Mouse (Mus musculus): ENCODE data around the gene Slc17a1. TPM values are rescaled to one million over a fixed set of nuclear protein-coding genes. Genes with fewer than 3 reads are reported as not detected.

The Slc17a1 gene
- polyA plus RNA-seq, 1 experiment from 2014 or later: not detected

DNA sequence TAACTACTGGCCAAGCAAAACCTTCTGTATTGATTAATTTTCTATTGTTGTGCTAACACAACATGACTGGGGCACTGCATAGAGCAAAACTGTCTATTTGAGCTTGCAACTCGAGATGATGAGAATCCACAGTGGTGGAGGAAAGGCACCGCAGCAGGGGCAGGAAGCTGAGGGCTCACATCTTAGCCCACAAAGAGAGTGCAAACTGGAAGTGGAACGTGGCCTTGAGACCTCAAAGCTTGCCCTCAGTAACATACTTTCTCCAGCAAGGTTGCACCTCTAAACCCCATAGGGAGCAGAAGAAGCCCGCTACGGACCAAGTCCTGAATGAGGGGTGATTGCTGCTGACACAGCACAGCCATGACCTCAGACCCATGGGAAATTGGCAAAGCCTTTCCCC lies 42.6 kb downstream of the Slc17a1 start:
- H3K4me1 ChIP-seq (replicated peaks; ENCODE audit: control insufficient read depth, insufficient read depth, low read length): no peaks in the 10 kb centered on the region
- no peak overlapping the region for H3K27ac ChIP-seq (ENCODE audit: low read length)
- H3K36me3 ChIP-seq (ENCODE audit: control insufficient read depth, insufficient read depth): no peaks in the 10 kb centered on the region
- no peak overlapping the region for H3K9ac ChIP-seq (replicated peaks; ENCODE audit: low read depth, low read length)
- H3K4me2 ChIP-seq (ENCODE audit: low read length): no peak overlapping the region
- no peaks in the 10 kb centered on the region for H3K9me3 ChIP-seq (ENCODE audit: control insufficient read depth, low read length)
- no peak for ATAC-seq
- H3K27me3 ChIP-seq (replicated peaks; ENCODE audit: control insufficient read depth, insufficient read depth, low read length): no peaks in the 10 kb centered on the region
- 86% methylated on average over 5 of the region's 5 CpGs for WGBS
- no peak overlapping the region for H3K4me3 ChIP-seq (replicated peaks; ENCODE audit: low read length)

DNA sequence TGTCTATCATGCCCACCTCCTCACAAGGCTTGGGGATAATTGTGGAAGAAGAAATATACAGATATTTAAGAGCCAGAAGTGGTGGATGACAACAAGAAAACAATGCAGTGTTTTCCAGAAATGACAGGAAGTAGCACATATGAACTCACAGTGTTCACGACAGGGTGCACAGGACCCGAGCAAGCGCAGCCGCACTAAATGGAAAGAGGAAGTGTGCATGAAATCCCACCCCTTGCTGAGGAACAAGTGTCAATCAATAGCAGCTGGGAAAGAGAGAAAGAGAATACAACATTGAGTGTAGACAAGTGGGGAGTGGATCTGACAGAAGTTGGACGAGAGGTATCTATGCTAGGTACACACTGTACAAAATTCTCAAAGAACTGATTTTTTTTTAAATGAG lies 43.8 kb downstream of the Slc17a1 start:
- H3K4me2 ChIP-seq (ENCODE audit: low read length): no peak overlapping the region
- H3K9me3 ChIP-seq (ENCODE audit: control insufficient read depth, low read length): no peaks in the 10 kb centered on the region
- no peaks in the 10 kb centered on the region for H3K27me3 ChIP-seq (replicated peaks; ENCODE audit: control insufficient read depth, insufficient read depth, low read length)
- WGBS: 91% methylated on average over 5 of the region's 5 CpGs
- no peaks in the 10 kb centered on the region for H3K4me1 ChIP-seq (replicated peaks; ENCODE audit: control insufficient read depth, insufficient read depth, low read length)
- no peak overlapping the region for H3K4me3 ChIP-seq (replicated peaks; ENCODE audit: low read length)
- no peak overlapping the region for H3K27ac ChIP-seq (ENCODE audit: low read length)
- ATAC-seq: no peak
- no peaks in the 10 kb centered on the region for H3K36me3 ChIP-seq (ENCODE audit: control insufficient read depth, insufficient read depth)
- H3K9ac ChIP-seq (replicated peaks; ENCODE audit: low read depth, low read length): no peak overlapping the region

DNA sequence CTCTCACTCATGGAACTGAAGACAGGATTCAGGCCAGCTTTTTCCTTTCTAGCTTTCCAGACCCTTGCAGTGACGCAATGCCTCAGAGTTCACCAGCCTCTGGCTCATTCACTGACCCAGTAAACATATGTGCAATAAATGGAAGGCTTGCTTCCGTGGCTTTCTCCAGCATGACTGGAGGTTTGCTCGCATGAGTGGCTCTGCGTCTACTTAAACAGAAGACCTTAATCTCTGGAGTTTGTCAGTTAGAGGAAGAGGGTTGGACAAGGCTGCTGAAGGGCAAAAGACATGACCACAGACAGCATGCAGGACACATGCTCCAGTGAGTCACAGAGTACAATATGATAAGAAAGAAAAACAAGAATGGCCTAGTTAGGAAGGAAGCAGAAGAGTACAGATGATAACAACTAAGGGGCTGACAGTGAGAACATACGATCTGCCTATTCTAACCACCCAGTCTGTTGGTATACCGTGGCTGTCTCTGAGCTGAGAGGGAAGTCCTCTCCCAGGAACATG lies 46.3 kb downstream of the Slc17a1 start:
- H3K4me3 ChIP-seq (replicated peaks; ENCODE audit: low read length): no peak overlapping the region
- no peak overlapping the region for H3K4me2 ChIP-seq (ENCODE audit: low read length)
- no peak for ATAC-seq
- H3K9ac ChIP-seq (replicated peaks; ENCODE audit: low read depth, low read length): no peak overlapping the region
- H3K4me1 ChIP-seq (replicated peaks; ENCODE audit: control insufficient read depth, insufficient read depth, low read length): no peaks in the 10 kb centered on the region
- H3K36me3 ChIP-seq (ENCODE audit: control insufficient read depth, insufficient read depth): no peaks in the 10 kb centered on the region
- no peak overlapping the region for H3K27ac ChIP-seq (ENCODE audit: low read length)
- no peaks in the 10 kb centered on the region for H3K9me3 ChIP-seq (ENCODE audit: control insufficient read depth, low read length)
- WGBS: 64% methylated on average over 6 of the region's 6 CpGs
- no peaks in the 10 kb centered on the region for H3K27me3 ChIP-seq (replicated peaks; ENCODE audit: control insufficient read depth, insufficient read depth, low read length)

DNA sequence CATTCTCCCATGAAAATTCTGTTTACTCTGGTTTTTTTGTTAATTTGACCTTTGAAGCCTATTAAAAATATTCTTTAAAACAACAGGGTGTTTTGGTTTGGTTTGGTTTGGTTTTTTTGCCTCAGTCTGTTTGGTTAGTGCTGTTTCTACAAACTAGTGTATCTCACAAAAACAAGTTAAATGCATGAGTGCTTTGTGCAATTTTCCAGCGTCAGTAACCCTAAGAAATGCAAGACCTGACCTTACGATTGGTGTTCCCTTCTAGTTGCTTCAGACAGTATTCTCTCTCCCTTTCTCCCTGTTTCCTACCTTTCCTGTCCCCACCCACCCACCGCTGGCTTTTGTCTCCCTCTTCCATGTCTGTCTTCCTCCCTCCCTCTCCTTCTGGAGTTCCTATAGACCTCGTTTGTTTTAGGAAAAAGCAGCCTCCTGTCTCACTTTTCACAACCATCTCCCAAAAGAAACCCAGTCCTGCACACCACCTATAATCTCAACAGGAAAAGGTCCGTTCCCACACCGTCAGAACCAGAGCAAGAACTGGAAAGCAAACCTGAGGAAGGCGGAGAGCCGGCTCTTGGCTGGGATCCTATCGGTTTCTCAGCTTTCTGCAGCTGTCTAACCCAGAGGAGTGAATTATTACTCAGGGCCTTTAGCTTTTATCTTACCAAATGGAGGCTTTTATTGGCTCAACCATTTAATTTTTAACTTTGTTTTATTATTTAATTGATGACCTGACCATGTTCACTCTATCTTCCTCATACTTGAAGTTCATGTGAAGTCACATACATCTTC lies 47.0 kb downstream of the Slc17a1 start, which contains the start of gene Slc17a4:
TSS of gene Slc17a4 (minus strand) at position 634 of the 792 bp plus-strand sequence.
- no peaks in the 10 kb centered on the region for H3K27me3 ChIP-seq (replicated peaks; ENCODE audit: control insufficient read depth, insufficient read depth, low read length)
- H3K4me3 ChIP-seq (replicated peaks; ENCODE audit: low read length): no peak within 1 kb of the TSS
- H3K36me3 ChIP-seq (ENCODE audit: control insufficient read depth, insufficient read depth): no peaks in the 10 kb centered on the region
- no peak within 1 kb of the TSS for H3K4me2 ChIP-seq (ENCODE audit: low read length)
- no peaks in the 10 kb centered on the region for H3K9me3 ChIP-seq (ENCODE audit: control insufficient read depth, low read length)
- H3K9ac ChIP-seq (replicated peaks; ENCODE audit: low read depth, low read length): no peak within 1 kb of the TSS
- no peak for ATAC-seq
- no peak within 1 kb of the TSS for H3K27ac ChIP-seq (ENCODE audit: low read length)
- H3K4me1 ChIP-seq (replicated peaks; ENCODE audit: control insufficient read depth, insufficient read depth, low read length): no peaks in the 10 kb centered on the region
- WGBS: 75% methylated on average over 9 of the region's 9 CpGs

DNA sequence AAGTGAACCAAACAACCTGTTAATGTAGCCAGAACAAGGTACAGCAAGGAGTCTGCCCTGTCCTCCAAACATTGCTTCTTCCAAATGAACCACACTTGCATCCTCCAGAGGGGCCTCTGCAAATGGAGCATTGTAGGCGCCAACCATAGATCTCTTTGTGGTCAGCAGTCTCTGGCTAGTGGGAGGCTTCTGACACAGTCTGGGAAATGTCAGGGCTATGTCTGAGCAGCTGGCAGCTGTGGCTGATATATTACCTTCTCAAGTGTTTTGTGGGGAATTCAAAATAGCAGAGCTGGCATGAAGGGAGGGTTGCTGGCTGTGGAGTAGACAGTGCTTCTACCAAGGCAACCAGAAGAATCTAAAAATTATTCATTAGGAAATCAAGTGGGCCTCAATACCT lies 48.6 kb downstream of the Slc17a1 start:
- Histone ChIP-seq H3K27ac (ENCODE audit: low read length) (no peak overlapping the region), H3K4me3 (replicated peaks; ENCODE audit: low read length) (no peak overlapping the region), H3K36me3 (ENCODE audit: control insufficient read depth, insufficient read depth) (no peaks in the 10 kb centered on the region), H3K4me2 (ENCODE audit: low read length) (no peak overlapping the region), H3K9me3 (ENCODE audit: control insufficient read depth, low read length) (no peaks in the 10 kb centered on the region), H3K4me1 (replicated peaks; ENCODE audit: control insufficient read depth, insufficient read depth, low read length) (no peaks in the 10 kb centered on the region), H3K27me3 (replicated peaks; ENCODE audit: control insufficient read depth, insufficient read depth, low read length) (no peaks in the 10 kb centered on the region), H3K9ac (replicated peaks; ENCODE audit: low read depth, low read length) (no peak overlapping the region)
- 93% methylated on average over 1 of the region's 1 CpGs for WGBS
- no peak for ATAC-seq

DNA sequence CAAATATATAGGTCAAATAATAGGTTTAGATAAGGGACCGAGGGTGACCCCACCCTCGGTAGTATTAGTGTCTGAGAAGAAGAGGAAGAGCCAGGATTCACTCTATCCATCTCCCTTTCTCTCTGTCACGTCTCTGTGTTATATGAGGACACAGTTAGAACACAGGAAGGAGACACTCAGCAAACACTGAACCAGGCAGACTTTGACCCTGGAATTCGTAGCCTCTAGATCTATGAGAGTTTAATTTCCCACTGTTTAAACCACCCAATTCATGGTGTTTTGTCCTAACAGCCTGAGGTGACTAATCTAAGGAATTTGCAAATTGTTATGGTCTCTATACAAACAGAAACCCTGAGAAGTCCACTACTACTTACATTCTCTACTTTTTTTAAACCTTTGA lies 50.1 kb downstream of the Slc17a1 start:
- no peaks in the 10 kb centered on the region for H3K27me3 ChIP-seq (replicated peaks; ENCODE audit: control insufficient read depth, insufficient read depth, low read length)
- H3K9ac ChIP-seq (replicated peaks; ENCODE audit: low read depth, low read length): no peak overlapping the region
- 83% methylated on average over 4 of the region's 4 CpGs for WGBS
- H3K4me2 ChIP-seq (ENCODE audit: low read length): no peak overlapping the region
- no peaks in the 10 kb centered on the region for H3K4me1 ChIP-seq (replicated peaks; ENCODE audit: control insufficient read depth, insufficient read depth, low read length)
- no peak overlapping the region for H3K27ac ChIP-seq (ENCODE audit: low read length)
- no peak for ATAC-seq
- H3K4me3 ChIP-seq (replicated peaks; ENCODE audit: low read length): no peak overlapping the region
- H3K36me3 ChIP-seq (ENCODE audit: control insufficient read depth, insufficient read depth): no peaks in the 10 kb centered on the region
- H3K9me3 ChIP-seq (ENCODE audit: control insufficient read depth, low read length): no peaks in the 10 kb centered on the region

DNA sequence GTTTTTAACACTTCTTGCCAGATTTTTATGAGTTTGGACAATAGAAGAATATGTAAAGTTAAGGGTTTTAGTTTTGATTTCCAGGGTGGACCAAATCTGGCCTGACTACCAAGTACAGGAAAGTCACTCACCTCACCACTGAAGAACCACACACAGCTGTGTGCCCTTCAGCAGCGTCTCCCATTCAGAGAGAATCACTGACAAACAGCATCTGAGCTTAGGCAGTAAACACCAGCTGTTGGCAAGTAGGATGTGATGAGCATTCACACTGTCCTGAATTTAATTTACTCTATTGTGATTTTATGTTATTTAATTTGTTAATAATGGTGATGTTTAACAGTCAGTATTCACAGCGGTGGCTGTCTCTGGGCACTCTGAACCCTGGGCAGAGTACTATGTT lies 58.2 kb downstream of the Slc17a1 start:
- no peaks in the 10 kb centered on the region for H3K27me3 ChIP-seq (replicated peaks; ENCODE audit: control insufficient read depth, insufficient read depth, low read length)

DNA sequence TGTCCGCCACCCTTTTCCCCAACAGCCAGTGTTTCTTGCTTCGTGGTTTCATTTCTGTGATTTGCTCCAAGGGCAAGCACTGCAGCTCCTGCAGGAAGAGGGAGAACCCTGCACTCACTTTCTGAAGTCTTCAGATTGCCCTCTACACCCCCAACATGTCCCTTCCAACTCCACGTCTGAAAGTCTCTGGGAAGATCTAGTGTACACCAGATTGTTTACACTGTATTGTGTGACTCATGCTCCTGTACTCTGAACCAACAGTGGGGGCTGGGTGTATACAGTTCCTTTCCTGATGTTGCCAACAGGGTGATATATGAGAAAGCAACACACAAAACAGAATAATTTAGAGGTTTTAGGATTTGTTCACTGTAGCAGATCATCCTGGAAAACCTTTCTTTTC lies 61.1 kb downstream of the Slc17a1 start:
- Histone ChIP-seq H3K4me2 (ENCODE audit: low read length) (no peak overlapping the region), H3K36me3 (ENCODE audit: control insufficient read depth, insufficient read depth) (no peaks in the 10 kb centered on the region), H3K9ac (replicated peaks; ENCODE audit: low read depth, low read length) (no peak overlapping the region), H3K4me3 (replicated peaks; ENCODE audit: low read length) (no peak overlapping the region), H3K27ac (ENCODE audit: low read length) (no peak overlapping the region), H3K4me1 (replicated peaks; ENCODE audit: control insufficient read depth, insufficient read depth, low read length) (no peaks in the 10 kb centered on the region), H3K27me3 (replicated peaks; ENCODE audit: control insufficient read depth, insufficient read depth, low read length) (no peaks in the 10 kb centered on the region), H3K9me3 (ENCODE audit: control insufficient read depth, low read length) (no peaks in the 10 kb centered on the region)
- ATAC-seq: no peak
- WGBS: 60% methylated on average over 3 of the region's 3 CpGs

More for the DNA sequence above, 58.2 kb downstream of the Slc17a1 start:
- Histone ChIP-seq H3K36me3 (ENCODE audit: control insufficient read depth, insufficient read depth) (no peaks in the 10 kb centered on the region), H3K9ac (replicated peaks; ENCODE audit: low read depth, low read length) (no peak overlapping the region), H3K9me3 (ENCODE audit: control insufficient read depth, low read length) (no peaks in the 10 kb centered on the region), H3K4me2 (ENCODE audit: low read length) (no peak overlapping the region), H3K27ac (ENCODE audit: low read length) (no peak overlapping the region; the same call in 1 of the 2 replicates), H3K4me1 (replicated peaks; ENCODE audit: control insufficient read depth, insufficient read depth, low read length) (no peaks in the 10 kb centered on the region), H3K4me3 (replicated peaks; ENCODE audit: low read length) (no peak overlapping the region)
- peak; percentile 64; the same call in 1 of the 2 replicates for ATAC-seq
- 58% methylated on average over 2 of the region's 2 CpGs for WGBS

DNA sequence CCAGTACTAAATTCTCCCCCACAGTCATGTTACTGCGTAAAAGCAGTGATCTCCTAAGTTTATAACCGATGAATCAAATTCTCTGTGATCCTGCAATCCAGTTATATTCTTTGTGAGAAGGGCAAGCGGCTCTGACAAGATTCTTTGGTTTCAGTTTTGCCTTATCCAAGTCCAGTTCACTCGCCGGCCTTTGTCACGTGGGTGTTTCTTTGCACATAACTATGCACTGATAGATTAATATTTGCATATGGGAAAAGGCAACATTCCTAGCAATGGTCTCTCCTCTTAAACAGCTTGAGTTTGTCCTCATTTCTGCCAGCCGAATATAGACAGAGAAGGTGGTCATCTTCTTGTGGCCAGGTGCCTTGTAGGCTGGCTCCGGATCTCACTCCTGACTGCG lies 62.9 kb downstream of the Slc17a1 start:
- Histone ChIP-seq H3K27me3 (replicated peaks; ENCODE audit: control insufficient read depth, insufficient read depth, low read length) (no peaks in the 10 kb centered on the region), H3K36me3 (ENCODE audit: control insufficient read depth, insufficient read depth) (no peaks in the 10 kb centered on the region), H3K9me3 (ENCODE audit: control insufficient read depth, low read length) (no peaks in the 10 kb centered on the region), H3K27ac (ENCODE audit: low read length) (no peak overlapping the region), H3K4me2 (ENCODE audit: low read length) (no peak overlapping the region), H3K4me3 (replicated peaks; ENCODE audit: low read length) (no peak overlapping the region), H3K4me1 (replicated peaks; ENCODE audit: control insufficient read depth, insufficient read depth, low read length) (no peaks in the 10 kb centered on the region), H3K9ac (replicated peaks; ENCODE audit: low read depth, low read length) (no peak overlapping the region)
- WGBS: 96% methylated on average over 9 of the region's 9 CpGs
- no peak for ATAC-seq

All from forebrain, embryonic 16.5 days (tissue).